Mouse (Mus musculus): ENCODE results near the gene Mpped2. TPM values are rescaled to one million over a fixed set of nuclear protein-coding genes. Genes with fewer than 3 reads are reported as not detected.

The Mpped2 gene
- total RNA-seq, 1 experiment from 2014 or later, result not detected

DNA sequence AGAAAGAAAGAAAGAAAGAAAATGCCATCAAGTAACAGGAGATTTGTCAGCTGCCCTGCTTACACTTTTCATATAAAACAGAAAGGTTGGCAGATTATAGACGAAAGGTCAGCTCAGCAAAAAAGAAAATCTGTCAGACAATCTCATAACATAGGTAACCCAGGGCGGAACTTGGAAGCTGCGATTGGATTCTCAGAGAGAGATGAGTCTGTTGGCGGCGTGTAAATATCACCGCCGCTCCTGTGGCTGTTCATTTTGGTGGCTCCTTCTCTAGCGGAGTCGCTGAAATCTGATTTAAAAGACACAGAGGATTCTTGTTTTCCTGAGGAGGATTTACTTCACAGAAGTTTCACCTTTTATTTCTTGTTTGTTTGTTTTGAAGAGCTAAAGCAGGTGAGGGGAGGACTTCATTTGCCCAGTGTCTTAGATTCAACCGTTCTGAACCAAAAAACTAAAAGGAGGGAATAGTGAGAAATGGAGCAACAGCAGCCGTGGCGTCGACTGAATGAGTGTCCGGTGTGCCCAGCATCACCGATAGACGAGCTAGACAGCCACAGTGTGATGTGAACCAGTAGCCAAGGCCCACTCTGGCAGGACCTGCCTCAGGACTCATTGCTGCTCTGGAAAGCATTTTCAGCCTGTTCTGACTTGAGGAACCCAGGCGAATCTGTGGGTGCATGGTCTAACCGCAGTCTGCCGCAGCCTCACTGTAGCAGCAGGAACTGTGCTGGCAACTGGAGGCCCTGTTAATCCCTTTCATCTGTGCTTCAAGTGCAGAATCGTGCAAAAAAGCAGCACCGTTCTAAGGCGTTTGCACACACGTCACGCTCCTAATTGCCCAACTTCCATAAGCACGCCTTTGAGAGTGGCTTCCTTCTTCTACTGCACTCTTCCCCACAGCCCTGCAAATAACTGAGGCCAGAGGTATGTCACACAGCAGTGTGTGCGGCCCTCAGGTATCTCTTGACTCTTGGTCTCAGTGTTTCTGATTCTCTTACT lies 88.4 kb downstream of the Mpped2 start:
- ATAC-seq (ENCODE audit: extremely low read depth, insufficient number of reproducible peaks, low FRiP score, poor library complexity, severe bottlenecking), result no peak

DNA sequence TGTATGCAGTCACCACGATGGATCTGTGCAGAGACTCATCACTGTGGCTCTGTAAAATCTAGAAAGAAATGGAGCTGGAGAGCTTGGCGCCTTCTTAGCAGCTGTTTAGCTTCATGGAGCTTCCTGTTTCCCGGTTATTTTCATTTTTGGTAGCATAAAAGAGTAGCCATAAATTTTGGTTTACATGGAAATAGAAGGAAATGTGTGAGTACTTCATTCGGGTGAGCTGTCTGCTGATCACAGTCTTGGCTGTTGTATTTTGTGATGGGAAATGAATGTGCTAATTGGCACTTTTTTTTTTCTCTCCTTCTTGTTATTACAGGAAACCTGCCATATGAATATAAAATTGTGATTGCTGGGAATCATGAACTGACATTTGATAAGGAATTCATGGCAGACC lies 90.2 kb downstream of the Mpped2 start:
- no peak for ATAC-seq (ENCODE audit: extremely low read depth, insufficient number of reproducible peaks, low FRiP score, poor library complexity, severe bottlenecking)

DNA sequence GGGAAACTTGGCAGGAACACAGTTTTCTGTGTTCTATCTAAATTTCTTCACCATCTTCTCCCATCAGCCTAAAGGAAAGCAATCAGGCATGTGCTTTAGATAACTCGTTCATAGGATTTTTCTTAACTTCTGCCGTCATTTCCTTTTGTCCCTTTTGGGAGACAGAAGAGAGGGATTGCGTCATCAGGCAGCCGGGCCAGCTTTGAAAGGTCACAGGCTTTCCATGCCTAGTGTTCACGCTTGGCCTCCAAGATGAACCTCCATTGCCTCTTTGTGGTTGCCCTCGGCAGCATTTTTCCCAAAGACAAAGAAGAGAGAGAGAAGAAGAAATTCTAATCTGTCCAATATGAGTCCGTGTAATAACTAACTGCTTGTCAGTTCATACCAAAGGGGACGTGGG lies 95.0 kb downstream of the Mpped2 start:
- no peak for ATAC-seq (ENCODE audit: extremely low read depth, insufficient number of reproducible peaks, low FRiP score, poor library complexity, severe bottlenecking)

DNA sequence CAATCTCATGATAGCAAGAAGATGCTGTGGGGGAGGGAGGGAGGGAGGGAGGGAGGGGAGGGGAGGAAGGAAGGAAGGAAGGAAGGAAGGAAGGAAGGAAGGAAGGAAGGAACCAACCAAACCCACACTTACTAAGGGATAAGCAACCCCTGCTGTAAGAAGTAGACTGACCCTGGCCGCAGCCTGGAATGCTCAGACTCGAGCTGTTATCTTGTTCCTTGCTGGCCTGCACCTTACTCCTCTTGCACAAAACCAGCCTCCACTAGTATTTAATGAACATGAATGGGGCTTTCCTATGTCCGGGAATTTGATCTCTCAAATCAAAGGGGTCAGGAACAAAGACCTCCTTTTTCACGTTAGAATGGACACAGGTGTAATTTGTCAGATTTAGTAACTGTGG lies 95.5 kb downstream of the Mpped2 start:
- no peak for ATAC-seq (ENCODE audit: extremely low read depth, insufficient number of reproducible peaks, low FRiP score, poor library complexity, severe bottlenecking)

DNA sequence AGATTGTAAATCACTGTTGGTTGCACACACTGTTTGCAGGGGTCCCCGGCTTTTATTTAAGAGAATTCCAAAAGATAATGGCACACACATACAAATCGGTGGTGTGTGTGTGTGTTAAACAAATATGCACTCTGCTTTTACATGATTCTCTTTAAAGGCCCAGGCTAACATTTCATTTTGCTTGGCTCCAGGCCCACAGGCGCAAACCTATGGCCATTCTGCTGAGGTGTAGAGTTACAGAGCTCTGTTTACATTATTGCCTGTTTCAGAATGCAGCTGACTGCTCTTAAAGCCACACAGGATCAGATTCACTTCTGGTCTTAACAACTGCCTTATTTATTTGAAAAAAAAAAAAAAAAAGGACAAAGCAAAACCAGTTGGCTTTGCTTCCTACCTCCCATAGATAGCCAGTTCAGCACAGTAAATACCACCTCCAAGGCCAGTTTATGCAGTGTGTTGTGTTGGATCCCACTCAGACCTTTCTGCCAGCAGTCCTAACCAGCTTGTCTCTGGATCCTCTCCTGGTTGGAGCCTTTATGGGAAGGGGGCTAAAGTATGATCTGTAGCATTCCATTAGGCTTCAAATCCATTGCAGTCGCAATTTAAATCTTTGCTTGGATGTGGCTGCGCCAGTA lies 96.7 kb downstream of the Mpped2 start:
- no peak for ATAC-seq (ENCODE audit: extremely low read depth, insufficient number of reproducible peaks, low FRiP score, poor library complexity, severe bottlenecking)

DNA sequence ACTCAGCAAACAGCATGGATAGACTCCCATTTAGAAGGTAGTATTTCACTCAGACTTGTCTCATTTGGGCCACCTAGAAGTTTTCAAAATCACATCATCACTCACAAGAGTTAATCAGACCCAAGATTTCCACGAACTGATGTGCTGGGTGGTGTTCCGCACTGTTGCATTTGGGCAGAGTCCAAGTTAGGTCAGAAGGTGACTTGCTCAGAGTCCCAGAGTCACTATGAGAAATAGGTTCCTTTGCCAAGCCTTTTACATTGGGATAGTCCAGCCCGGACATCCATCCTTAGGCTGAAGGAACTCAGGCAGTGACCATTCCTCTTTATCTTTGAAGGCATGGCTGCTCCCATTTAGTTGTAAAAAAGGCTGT lies 97.2 kb downstream of the Mpped2 start:
- ATAC-seq (ENCODE audit: extremely low read depth, insufficient number of reproducible peaks, low FRiP score, poor library complexity, severe bottlenecking), result no peak

DNA sequence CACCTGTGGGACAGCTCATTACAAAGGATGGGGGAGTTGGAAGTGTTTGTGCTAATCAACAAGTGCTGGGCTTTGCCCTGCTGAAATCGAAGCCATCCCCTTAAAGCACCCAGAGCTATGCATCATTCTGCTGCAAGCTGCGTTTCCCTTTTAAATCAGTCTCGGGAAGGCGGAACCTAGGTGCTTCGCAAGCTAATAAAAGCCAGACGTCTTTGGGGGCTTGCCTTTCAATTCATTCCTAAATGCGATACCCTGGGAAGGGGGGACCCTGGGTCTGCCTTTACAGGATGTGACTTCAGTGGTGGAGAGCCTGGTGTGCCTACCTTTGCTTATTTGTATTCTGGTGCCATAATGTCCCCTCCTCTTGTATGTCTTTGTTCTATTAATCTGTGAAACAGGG lies 103.2 kb downstream of the Mpped2 start:
- no peak for ATAC-seq (ENCODE audit: extremely low read depth, insufficient number of reproducible peaks, low FRiP score, poor library complexity, severe bottlenecking)

DNA sequence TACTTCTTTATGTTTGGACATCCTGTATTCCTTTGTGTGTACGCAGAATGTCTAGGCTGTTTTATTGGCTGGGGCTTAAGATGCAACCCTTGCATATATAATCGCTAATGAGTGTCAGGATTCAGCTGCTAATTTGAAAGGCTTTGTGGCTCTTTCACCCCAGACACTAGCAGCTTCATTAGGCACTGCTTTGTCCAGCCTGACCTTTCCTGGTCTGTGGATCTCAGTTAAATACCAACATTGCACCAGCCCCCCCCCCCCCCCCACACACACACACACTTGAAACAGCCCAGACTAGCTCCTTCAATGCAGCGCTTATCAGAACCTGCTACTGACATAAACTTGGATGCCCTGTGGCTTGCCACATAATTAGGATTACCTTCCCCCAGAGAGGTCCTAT lies 104.8 kb downstream of the Mpped2 start:
- ATAC-seq (ENCODE audit: extremely low read depth, insufficient number of reproducible peaks, low FRiP score, poor library complexity, severe bottlenecking), result no peak

DNA sequence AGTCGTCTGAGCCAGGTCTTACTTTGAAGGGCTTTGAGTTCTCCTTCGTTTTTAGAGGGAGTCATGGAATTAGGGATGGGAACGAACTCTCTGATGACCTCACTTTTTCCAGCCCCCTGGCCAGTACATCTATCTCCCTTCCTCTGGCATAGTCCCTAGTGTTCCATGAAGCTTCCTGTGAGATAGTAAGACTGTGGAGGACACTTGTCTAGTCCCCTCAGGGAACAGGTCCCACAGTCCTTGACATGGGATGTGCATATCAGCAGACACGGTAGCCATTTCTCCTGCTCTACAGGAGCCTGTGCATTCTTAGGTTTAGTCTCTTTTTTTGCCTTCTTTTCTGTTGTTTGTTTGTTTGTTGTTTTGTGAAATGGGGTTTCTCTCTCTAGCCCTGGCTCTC lies 105.8 kb downstream of the Mpped2 start:
- no peak for ATAC-seq (ENCODE audit: extremely low read depth, insufficient number of reproducible peaks, low FRiP score, poor library complexity, severe bottlenecking)

DNA sequence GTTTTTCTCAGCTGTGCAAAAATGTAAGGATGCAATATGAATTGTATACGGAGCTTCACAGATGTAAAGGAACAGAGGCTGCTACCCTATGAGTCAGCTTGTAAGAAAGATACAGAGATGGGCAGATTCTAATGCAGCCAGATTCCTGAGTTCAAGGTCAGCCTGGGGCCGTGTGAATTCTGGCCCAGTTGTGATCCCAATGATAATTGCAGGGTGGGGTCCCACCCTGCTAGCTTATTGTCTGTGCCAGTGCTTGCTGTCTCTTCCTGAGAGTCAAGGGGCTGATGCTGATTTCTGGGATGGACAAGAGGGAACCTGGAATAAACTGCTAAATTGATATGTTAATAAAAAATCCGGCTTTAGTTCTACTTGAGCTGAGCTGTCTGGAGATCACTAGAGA lies 122.8 kb downstream of the Mpped2 start:
- ATAC-seq (ENCODE audit: extremely low read depth, insufficient number of reproducible peaks, low FRiP score, poor library complexity, severe bottlenecking), result no peak

DNA sequence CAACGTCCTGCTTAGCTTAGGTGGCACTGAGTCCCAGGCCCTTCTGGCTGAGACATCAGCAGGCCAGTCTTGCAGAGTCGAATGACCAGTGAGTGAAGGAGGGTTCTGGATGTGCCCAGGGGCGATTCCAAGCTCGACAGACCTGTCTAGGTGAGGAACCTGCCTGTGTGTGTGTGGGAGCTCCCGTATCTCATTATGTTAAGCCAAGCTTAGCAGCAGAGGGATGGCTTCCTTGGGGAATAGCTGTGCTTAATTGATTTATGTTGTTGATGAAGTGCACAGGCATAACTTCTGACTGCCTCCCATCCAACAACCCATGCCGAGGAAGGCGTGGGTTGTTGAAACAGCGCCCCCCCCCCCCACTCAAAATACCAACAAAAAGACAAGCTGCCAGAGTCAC lies 128.2 kb downstream of the Mpped2 start:
- no peak for ATAC-seq (ENCODE audit: extremely low read depth, insufficient number of reproducible peaks, low FRiP score, poor library complexity, severe bottlenecking)

DNA sequence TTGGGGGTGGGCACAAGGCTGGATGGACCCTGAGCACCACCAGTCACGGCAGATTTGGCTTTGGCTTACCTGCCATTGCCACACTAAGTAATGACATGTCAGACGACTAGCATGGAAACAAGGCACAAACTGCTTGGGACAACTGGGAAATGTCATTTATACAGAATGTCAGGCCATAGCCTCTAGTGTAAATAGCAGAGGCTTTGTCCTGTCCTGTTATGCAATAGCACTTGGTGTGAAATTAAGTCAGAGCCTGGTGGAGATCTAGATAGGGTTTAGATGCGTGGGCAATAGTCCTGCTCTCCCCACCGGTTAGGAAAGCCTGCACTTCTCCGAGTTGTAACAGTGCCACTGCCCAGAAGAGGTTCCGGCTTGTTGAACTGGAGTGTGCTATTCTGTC lies 128.8 kb downstream of the Mpped2 start:
- ATAC-seq (ENCODE audit: extremely low read depth, insufficient number of reproducible peaks, low FRiP score, poor library complexity, severe bottlenecking), result no peak

DNA sequence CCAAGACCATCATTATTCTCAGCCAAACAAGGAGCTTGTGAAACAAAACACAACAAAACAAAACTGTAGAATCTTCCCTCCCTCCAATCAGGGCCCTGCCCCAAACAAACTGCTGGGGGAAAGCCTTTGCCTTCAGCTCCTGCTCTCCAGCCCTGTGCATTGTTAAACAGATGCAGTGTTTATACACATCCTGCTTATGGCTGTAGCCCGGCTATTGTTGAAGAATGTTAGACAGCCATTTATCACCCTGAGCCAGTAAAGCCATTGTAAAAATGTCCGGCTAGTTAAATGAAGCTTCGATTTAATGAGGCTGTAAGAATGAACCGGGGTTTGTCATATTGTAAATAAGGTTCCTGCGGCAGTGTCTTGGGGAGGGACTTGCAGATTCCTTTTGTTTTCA lies 129.5 kb downstream of the Mpped2 start:
- ATAC-seq (ENCODE audit: extremely low read depth, insufficient number of reproducible peaks, low FRiP score, poor library complexity, severe bottlenecking), result no peak

DNA sequence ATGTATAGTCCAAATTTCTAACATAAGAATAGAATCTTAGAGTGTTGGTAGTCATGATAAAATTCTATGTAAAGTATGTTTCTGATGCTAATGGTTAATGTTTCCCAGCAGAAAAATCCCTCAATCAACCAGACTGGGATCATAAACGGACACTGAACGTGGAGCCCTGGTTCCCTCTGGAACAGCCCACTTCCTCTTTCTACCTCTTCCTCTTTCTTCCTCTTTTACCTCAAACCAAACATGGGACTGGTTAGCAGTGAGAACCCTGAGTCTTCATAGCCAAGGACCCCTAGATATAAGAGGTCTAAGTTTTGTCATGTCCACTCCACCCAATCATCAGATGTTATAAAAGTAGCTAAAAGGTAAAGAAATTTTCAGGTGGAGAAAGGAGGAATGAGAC lies 132.4 kb downstream of the Mpped2 start:
- no peak for ATAC-seq (ENCODE audit: extremely low read depth, insufficient number of reproducible peaks, low FRiP score, poor library complexity, severe bottlenecking)

DNA sequence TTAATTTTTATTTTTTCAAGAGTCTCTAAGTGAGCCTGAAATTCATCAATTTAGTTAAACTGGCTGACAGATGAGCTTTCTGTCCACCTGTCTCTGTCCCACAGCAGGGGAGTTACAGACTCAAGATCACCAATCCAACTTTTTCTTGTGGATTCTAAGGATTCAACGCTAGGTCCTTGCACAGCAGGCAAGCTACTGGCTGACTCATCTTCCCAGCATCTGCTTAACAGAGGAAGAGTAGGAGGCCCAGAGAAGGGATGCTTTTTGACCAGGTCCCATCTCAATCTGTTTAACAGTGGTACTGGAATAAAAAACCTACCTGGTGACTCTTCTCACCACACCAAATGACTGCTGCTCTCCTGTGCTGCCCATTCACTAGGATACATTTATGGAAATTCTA lies 133.0 kb downstream of the Mpped2 start:
- ATAC-seq (ENCODE audit: extremely low read depth, insufficient number of reproducible peaks, low FRiP score, poor library complexity, severe bottlenecking), result no peak

DNA sequence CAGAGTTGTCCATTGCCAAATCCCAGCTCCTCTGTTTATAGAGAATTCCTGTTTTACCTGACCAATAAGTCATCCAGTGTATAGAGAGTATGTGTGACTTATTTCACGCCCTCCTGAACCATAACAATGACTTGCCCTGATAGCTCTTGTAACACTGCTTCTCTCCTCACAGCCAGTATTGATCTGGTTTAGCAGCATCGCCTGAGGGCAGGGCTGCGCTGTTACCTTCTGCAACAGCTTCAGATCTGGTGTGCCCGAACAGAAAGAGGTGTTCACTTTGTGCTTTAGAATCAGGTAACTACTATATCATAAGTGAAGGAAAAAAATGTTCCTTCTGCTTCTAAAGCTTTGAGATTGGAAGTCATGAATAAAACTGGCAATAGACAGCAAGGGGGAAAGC lies 133.7 kb downstream of the Mpped2 start:
- no peak for ATAC-seq (ENCODE audit: extremely low read depth, insufficient number of reproducible peaks, low FRiP score, poor library complexity, severe bottlenecking)

DNA sequence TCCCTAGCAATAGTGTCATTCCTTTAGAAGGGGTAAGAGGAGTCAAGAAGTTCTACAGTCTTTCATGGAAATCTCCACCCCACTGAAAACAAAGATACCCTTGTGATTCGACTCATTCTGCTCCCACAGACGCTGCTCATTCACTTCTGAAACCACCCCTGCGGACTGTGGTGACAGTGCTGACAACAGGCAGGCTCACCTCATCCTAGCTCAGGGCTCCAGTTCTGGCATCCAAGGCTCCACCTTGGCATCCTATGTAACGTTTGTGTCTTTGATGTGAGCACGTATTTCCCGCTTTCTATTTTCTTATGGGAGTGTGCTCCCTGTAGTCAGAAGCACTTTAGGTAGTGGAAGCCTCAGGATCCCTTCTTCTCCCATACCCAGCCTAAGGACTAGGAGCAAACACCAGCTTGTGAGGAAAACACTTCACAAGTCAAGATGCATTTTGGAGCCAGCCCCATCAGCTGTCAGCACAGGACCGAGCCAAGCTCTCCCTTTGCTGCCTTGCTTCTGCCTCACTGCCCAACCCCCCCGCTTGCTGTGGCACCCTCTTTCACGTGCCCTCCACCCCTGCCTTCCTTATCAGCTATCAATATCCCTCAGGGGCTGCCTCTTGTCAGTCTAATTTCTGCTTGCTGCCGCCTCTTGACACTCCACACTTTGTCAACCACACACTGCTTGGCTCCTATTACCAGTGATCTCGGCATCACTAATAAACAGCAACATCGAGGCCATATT lies 135.7 kb downstream of the Mpped2 start:
- no peak for ATAC-seq (ENCODE audit: extremely low read depth, insufficient number of reproducible peaks, low FRiP score, poor library complexity, severe bottlenecking)

DNA sequence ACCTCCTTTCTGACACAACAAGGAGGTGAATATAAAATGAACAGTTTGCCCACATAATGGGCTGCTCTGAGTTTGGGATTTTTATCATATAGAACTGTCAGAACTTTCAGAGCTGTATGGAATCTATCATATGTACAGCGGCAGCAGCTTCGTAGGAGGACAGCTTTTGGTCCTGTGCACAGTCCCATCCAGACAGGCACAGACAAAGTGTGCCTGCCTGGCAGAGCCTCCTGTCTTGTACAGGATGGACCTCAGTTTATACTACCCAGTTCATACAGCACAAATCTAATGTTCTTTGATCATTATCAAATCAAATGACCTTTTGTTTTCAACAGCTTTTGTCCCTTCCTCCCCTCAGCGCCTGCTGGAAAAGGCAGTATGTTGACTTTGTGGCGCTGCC lies 136.4 kb downstream of the Mpped2 start:
- no peak for ATAC-seq (ENCODE audit: extremely low read depth, insufficient number of reproducible peaks, low FRiP score, poor library complexity, severe bottlenecking)

DNA sequence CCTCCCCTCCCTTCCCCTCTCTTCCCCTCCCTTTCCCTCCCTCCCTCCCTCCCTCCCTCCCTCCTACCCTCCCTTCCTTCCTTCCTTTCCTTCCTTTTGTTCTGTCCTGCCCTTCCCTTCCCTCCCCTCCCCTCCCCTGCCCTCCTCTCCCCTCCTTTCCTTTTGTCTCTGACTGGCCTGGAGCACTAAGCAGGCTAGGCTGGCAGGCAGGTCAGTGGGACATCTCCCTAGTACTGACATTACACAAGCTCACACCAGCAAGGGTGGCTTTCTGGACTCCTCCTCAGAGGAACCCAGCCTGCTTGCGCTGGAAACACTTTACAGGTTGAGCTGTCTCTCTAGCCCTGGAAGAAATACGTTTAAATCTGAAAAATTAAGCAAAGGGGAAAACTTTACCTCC lies 139.5 kb downstream of the Mpped2 start:
- ATAC-seq (ENCODE audit: extremely low read depth, insufficient number of reproducible peaks, low FRiP score, poor library complexity, severe bottlenecking), result no peak

DNA sequence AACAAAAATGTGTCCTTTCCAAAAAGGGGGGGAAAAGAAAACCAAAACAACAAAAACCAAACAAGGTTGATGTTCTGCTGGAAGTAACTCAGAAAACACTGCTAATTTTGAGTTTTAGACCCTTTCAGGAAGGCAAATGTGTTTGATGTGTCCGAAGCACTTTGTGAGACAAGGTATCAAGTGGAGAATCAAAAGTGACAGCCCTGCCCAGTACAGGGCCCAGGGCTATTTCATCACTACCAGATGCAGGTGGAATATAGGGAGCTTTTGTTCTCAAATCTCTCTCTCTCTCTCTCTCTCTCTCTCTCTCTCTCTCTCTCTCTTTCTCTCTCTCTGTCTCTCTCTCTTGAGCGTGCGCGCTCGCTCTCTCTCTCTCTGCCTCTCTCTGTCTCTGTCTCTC lies 140.1 kb downstream of the Mpped2 start:
- ATAC-seq (ENCODE audit: extremely low read depth, insufficient number of reproducible peaks, low FRiP score, poor library complexity, severe bottlenecking), result no peak
